18 mouse cellular contexts compared by ENCODE assay signal in the genomic region with DNA sequence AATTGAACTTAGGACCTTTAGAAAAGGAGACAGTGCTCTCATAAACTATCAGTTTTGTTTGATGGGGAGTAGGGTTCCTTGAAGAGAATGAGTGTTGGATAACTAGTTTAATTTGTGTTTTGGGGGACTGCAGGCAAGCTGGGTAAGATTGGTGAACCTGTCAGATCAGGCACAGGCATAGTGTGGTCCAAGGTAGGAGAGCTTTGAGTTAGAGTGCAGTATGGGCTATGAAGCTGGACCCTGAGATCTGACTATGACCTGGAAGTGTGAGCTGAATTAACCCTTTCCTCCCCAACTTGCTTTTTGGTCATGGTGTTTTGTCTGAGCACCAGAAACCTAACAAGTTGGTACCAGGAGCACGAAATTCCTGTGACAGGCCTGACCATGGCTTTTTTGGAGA. TPM values are rescaled to one million over a fixed set of nuclear protein-coding genes. Genes with fewer than 3 reads are reported as not detected.
"Had no signal": no experiment of that assay in that cellular context is flagged by ENCODE, and none has a peak within 500 bp of the region (broad histone marks: within the 10 kb centered on the region; RNA-seq: fewer than 3 reads in every experiment).

No protein-coding gene starts in this region.

- H3K4me2 ChIP-seq: neural tube, embryonic 13.5 days; neural tube, embryonic 15.5 days; stomach, embryonic 15.5 days had no signal

- H3K27ac ChIP-seq: neural tube, embryonic 13.5 days; neural tube, embryonic 15.5 days; stomach, embryonic 15.5 days; stomach, postnatal 0 days had no signal

- H3K9ac ChIP-seq: neural tube, embryonic 13.5 days; neural tube, embryonic 15.5 days; stomach, embryonic 15.5 days had no signal

- H3K36me3 ChIP-seq: neural tube, embryonic 15.5 days had no signal

- DNase-seq: retina, postnatal 1 day; right cerebral cortex, adult 18-20 months; right cerebral cortex, postnatal 14 days; right cerebral cortex, postnatal 25 days; right cerebral cortex, postnatal 4 days; spleen, adult 18-20 months; thymus, adult 18-20 months; thymus, adult 2 months; thymus, postnatal 14 days; thymus, postnatal 25 days; thymus, postnatal 36 days; thymus, postnatal 4 days had no signal

- H3K4me1 ChIP-seq: neural tube, embryonic 13.5 days; neural tube, embryonic 15.5 days; stomach, embryonic 15.5 days had no signal

- H3K4me3 ChIP-seq: neural tube, embryonic 13.5 days; neural tube, embryonic 15.5 days; stomach, embryonic 15.5 days had no signal

- H3K27me3 ChIP-seq: neural tube, embryonic 13.5 days; neural tube, embryonic 15.5 days; stomach, embryonic 15.5 days had no signal

- H3K9me3 ChIP-seq: neural tube, embryonic 13.5 days; neural tube, embryonic 15.5 days; stomach, embryonic 15.5 days had no signal

RNA-seq across cellular contexts. Expression of gene Gjd3, which starts 31.0 kb away (rescaled TPM):
- total RNA-seq: neutrophil, adult 5-6 weeks had no signal
- polyA plus RNA-seq: stomach, embryonic 14.5 days had no signal
